Mouse (Mus musculus): Measurements from ENCODE around the gene Flrt1. TPM values are rescaled to one million over a fixed set of nuclear protein-coding genes. Genes with fewer than 3 reads are reported as not detected.

The Flrt1 gene
- polyA plus RNA-seq, 1 experiment from 2014 or later, result 1.9 TPM

DNA sequence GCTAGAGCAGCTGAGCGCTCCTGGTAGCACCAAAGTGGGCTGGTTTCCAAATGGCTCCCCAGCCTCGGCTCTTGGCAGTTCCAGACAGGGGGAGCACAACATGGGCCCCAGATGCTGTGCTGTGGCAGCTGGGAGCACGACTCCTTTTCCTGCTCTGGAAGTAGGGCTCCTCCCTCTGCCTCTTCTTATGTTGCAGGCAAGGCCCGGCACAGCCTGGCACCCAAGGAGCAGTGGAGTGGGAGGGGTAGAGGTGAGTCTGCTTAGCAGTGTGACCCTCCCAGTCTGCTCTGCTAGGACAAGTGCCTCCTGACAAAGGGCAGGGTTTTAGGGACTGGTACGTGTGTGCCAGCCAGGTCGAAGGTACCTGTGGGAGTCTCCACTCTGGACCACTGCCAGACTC is 5.3 kb upstream of the Flrt1 start:
- peak; percentile 54 for ATAC-seq
- 45% methylated on average over 6 of the region's 6 CpGs for WGBS
- H3K4me3 ChIP-seq (ENCODE audit: low read length), result no peak overlapping the region
- peaks cover 21% of the 10 kb centered on the region for H3K4me1 ChIP-seq (ENCODE audit: control insufficient read depth, insufficient read depth, low read length)
- H3K9ac ChIP-seq (ENCODE audit: low read depth, low read length), result no peak overlapping the region
- H3K27ac ChIP-seq (ENCODE audit: low read length), result no peak overlapping the region
- no peaks in the 10 kb centered on the region for H3K27me3 ChIP-seq (replicated peaks; ENCODE audit: control insufficient read depth, insufficient read depth, low read length)
- H3K36me3 ChIP-seq (ENCODE audit: control insufficient read depth, insufficient read depth, low read length), result no peaks in the 10 kb centered on the region
- no peak overlapping the region for H3K4me2 ChIP-seq (ENCODE audit: low read depth, low read length)
- no peaks in the 10 kb centered on the region for H3K9me3 ChIP-seq (ENCODE audit: control insufficient read depth, low read length)

DNA sequence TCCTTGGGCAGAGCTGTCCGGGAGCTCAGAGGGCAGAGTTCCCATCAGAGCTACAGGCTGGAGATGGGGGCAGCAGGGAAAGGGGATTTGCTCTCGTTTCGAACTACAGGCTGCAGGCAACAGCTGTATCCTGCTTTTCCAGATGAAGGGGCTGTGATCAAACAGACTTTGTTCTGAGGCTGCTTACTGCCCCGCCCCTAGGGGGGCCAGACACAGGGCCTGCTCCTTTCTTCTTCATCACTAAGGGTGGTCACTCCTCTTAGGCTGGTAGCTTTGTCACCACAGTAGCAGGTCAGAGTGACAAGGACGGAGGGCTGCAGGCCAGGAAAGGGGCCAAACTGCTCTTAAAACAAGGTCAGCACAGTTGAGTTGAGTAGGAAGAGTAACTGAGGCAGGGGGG is 4.6 kb upstream of the Flrt1 start:
- H3K4me2 ChIP-seq (ENCODE audit: low read depth, low read length), result no peak overlapping the region
- WGBS, result 18% methylated on average over 5 of the region's 5 CpGs
- no peaks in the 10 kb centered on the region for H3K27me3 ChIP-seq (replicated peaks; ENCODE audit: control insufficient read depth, insufficient read depth, low read length)
- H3K4me3 ChIP-seq (ENCODE audit: low read length), result no peak overlapping the region
- ATAC-seq, result no peak
- H3K9ac ChIP-seq (ENCODE audit: low read depth, low read length), result no peak overlapping the region
- H3K4me1 ChIP-seq (ENCODE audit: control insufficient read depth, insufficient read depth, low read length), result peaks cover 19% of the 10 kb centered on the region
- no peaks in the 10 kb centered on the region for H3K36me3 ChIP-seq (ENCODE audit: control insufficient read depth, insufficient read depth, low read length)
- no peaks in the 10 kb centered on the region for H3K9me3 ChIP-seq (ENCODE audit: control insufficient read depth, low read length)
- no peak overlapping the region for H3K27ac ChIP-seq (ENCODE audit: low read length)

DNA sequence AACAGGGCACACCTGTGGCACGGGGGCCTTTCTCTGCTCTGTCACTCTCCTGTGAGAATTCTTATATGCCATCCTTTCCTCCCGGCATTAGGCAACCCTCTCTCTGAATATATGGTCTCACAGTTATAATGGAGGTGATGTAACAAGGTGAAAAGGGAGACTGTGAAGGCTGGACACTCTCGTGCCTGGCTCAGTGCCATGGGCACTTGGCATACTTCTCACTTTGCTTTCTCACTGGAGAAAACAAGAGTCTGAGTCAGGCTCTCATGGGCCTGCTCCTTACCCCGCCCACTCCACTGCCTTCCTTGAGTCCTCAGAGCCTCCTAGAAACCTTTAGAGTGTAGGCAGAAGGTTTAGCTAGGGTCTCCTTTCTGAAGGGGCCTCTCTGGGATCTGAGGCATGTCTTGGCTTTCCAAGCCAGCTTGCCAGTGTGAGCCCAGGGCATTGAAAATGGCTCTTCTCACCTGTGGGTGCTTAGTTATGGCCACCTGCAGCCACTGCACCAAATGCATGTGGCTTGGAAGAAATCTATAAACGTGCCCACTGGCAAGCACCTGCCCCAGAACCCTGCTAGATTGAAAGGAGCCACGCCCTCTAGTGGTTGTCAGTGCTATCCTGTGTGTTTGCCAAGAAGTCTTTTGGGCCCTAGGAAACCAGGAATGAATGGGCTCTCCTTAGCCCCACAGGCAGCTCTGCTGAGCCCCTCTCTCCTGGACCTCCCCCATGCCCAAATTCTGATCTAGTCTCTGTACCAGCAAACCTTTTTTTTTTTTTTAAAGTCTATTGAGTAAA is 2.8 kb upstream of the Flrt1 start:
- no peak overlapping the region for H3K27ac ChIP-seq (ENCODE audit: low read length)
- no peaks in the 10 kb centered on the region for H3K9me3 ChIP-seq (ENCODE audit: control insufficient read depth, low read length)
- no peak for ATAC-seq
- no peaks in the 10 kb centered on the region for H3K27me3 ChIP-seq (replicated peaks; ENCODE audit: control insufficient read depth, insufficient read depth, low read length)
- H3K4me3 ChIP-seq (ENCODE audit: low read length), result no peak overlapping the region
- H3K4me1 ChIP-seq (ENCODE audit: control insufficient read depth, insufficient read depth, low read length), result peaks cover 28% of the 10 kb centered on the region
- H3K36me3 ChIP-seq (ENCODE audit: control insufficient read depth, insufficient read depth, low read length), result no peaks in the 10 kb centered on the region
- no peak overlapping the region for H3K4me2 ChIP-seq (ENCODE audit: low read depth, low read length)
- 59% methylated on average over 6 of the region's 6 CpGs for WGBS
- H3K9ac ChIP-seq (ENCODE audit: low read depth, low read length), result no peak overlapping the region

DNA sequence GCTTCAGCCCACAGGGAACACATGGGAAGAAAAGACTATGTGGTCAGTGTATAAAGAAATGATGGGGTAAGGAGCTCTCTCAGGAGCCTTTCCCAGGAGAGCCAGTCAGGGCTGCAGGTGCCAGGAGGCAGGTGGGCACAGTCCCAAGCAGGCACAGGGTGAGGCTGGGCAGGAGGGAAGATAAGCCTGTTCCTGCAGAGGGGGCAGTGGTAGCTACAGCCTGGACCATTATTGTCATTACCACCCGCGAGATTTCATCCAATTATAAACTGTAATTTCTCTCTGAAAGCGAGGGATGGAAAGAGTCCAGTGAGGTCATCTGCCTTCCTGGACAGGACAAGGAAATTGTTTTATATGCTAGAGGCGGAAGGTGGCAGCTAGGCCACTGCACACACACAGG is 1.6 kb upstream of the Flrt1 start:
- H3K4me2 ChIP-seq (ENCODE audit: low read depth, low read length), result no peak overlapping the region
- no peaks in the 10 kb centered on the region for H3K27me3 ChIP-seq (replicated peaks; ENCODE audit: control insufficient read depth, insufficient read depth, low read length)
- H3K9ac ChIP-seq (ENCODE audit: low read depth, low read length), result no peak overlapping the region
- ATAC-seq, result no peak
- H3K36me3 ChIP-seq (ENCODE audit: control insufficient read depth, insufficient read depth, low read length), result no peaks in the 10 kb centered on the region
- H3K9me3 ChIP-seq (ENCODE audit: control insufficient read depth, low read length), result no peaks in the 10 kb centered on the region
- H3K4me1 ChIP-seq (ENCODE audit: control insufficient read depth, insufficient read depth, low read length), result peaks cover 31% of the 10 kb centered on the region
- H3K4me3 ChIP-seq (ENCODE audit: low read length), result no peak overlapping the region
- H3K27ac ChIP-seq (ENCODE audit: low read length), result no peak overlapping the region
- WGBS, result 80% methylated on average over 4 of the region's 4 CpGs

DNA sequence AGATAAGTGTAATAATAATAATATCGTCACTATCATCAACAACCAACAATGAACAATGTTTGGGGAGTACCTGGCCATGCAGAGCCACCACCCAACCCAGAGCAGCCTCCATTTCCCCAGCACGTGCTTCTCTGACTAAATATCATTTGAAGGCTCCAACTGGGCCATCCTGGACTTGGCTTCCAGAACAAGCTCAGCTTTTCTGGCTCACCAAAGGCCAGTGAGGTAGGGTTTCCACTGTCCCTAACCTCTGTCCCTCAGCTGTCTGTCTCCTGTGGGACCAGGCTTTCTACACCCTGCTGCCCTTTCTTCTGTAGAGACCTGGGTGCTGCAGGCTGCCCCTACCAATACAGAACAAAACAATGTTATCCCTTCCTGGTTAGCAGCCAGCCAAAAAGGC is 1.0 kb upstream of the Flrt1 start:
- Histone ChIP-seq H3K4me1 (ENCODE audit: control insufficient read depth, insufficient read depth, low read length) (peaks cover 31% of the 10 kb centered on the region), H3K9ac (ENCODE audit: low read depth, low read length) (no peak overlapping the region), H3K4me2 (ENCODE audit: low read depth, low read length) (no peak overlapping the region), H3K27me3 (replicated peaks; ENCODE audit: control insufficient read depth, insufficient read depth, low read length) (no peaks in the 10 kb centered on the region), H3K36me3 (ENCODE audit: control insufficient read depth, insufficient read depth, low read length) (no peaks in the 10 kb centered on the region), H3K9me3 (ENCODE audit: control insufficient read depth, low read length) (no peaks in the 10 kb centered on the region), H3K4me3 (ENCODE audit: low read length) (no peak overlapping the region), H3K27ac (ENCODE audit: low read length) (no peak overlapping the region)
- ATAC-seq, result no peak
- 73% methylated on average over 2 of the region's 2 CpGs for WGBS

DNA sequence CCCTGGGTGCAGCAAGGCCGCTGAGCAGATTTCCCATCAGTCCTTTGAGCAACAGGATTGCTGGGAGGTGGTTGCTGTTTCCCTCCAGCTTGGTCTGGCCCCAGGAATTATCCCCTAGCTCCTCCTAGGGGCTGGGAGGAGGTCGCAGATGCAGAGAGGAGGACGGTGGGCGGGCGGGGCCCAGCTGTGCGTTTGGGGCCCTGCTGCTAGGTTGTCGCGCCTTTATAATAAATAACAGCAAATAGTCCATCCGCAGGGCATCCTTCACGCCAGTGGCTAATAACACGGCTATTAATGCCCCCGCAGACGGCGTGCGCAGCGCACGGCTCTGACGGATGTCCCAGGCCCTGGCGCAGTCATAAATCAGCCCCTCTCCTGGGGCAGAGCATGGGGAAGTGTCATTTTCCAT is 1.5 kb downstream of the Flrt1 start:
- peak overlapping the region; percentile 31 for H3K4me2 ChIP-seq (ENCODE audit: low read depth, low read length)
- peak; percentile 83 for ATAC-seq
- peak overlapping the region; percentile 45 for H3K27ac ChIP-seq (ENCODE audit: low read length)
- no peaks in the 10 kb centered on the region for H3K27me3 ChIP-seq (replicated peaks; ENCODE audit: control insufficient read depth, insufficient read depth, low read length)
- H3K9me3 ChIP-seq (ENCODE audit: control insufficient read depth, low read length), result no peaks in the 10 kb centered on the region
- 14% methylated on average over 19 of the region's 19 CpGs for WGBS
- H3K9ac ChIP-seq (ENCODE audit: low read depth, low read length), result peak overlapping the region; percentile 53
- peaks cover 16% of the 10 kb centered on the region for H3K4me1 ChIP-seq (ENCODE audit: control insufficient read depth, insufficient read depth, low read length)
- H3K36me3 ChIP-seq (ENCODE audit: control insufficient read depth, insufficient read depth, low read length), result no peaks in the 10 kb centered on the region
- peak overlapping the region; percentile 28 for H3K4me3 ChIP-seq (ENCODE audit: low read length)

DNA sequence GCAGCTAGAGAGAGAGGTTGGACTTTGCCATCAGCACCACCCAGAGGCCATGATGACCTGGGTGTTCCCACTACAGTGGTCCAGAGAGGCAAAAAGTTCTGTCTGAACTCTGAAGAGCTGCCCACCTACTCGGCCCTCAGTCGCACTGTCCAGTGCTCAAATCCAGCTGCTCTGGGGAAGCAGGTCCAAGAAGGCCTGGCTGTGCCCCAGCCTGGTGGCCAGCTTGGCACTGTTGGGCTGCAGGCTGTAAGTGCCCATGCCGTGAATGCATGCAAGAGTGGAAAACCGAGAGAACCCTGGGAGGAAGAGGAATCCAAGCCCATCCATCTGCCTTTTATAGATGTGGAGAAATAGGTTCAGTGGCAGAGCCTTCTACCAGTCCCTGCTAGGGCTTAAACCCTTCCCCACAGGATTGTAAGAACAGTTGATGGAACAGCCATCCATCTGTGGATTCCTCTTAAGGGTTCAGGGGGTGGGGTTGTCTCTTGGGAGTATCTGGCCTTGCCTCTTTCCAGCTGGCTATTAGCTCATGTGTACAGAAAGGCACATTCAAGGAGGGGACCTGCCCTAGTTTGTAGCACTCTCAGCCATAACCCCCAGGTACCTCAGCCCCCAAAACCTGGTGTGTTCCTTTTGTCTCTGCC is 2.1 kb downstream of the Flrt1 start:
- Histone ChIP-seq H3K27ac (ENCODE audit: low read length) (peak overlapping the region; percentile 45), H3K9me3 (ENCODE audit: control insufficient read depth, low read length) (no peaks in the 10 kb centered on the region), H3K4me1 (ENCODE audit: control insufficient read depth, insufficient read depth, low read length) (peaks cover 16% of the 10 kb centered on the region), H3K36me3 (ENCODE audit: control insufficient read depth, insufficient read depth, low read length) (no peaks in the 10 kb centered on the region), H3K4me2 (ENCODE audit: low read depth, low read length) (peak overlapping the region; percentile 31), H3K4me3 (ENCODE audit: low read length) (no peak overlapping the region), H3K9ac (ENCODE audit: low read depth, low read length) (peak overlapping the region; percentile 38), H3K27me3 (replicated peaks; ENCODE audit: control insufficient read depth, insufficient read depth, low read length) (no peaks in the 10 kb centered on the region)
- 69% methylated on average over 4 of the region's 4 CpGs for WGBS
- ATAC-seq, result peak; percentile 72

DNA sequence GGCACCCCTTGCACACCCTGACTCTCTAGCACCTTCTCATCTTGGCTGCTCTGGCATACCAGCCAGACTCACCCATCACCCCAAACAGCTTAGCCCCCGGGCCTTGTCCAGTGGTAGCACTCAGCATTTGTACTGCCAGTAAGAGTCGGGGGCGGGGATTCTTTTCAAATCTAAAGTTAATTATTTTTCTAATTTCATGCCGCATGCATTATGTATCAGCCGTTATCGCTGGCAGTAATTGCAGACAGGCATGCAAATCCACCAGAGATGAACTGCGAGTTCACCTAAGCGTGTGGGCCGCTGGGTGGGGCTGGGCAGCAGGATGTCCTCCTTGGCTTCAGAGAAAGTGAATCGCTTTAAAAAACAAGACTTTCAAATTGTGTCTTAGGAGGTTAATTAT is 3.5 kb downstream of the Flrt1 start:
- H3K27me3 ChIP-seq (replicated peaks; ENCODE audit: control insufficient read depth, insufficient read depth, low read length), result peaks cover under 1% of the 10 kb centered on the region; the same call in 1 of the 2 replicates
- H3K9me3 ChIP-seq (ENCODE audit: control insufficient read depth, low read length), result no peaks in the 10 kb centered on the region
- H3K27ac ChIP-seq (ENCODE audit: low read length), result no peak overlapping the region
- no peaks in the 10 kb centered on the region for H3K36me3 ChIP-seq (ENCODE audit: control insufficient read depth, insufficient read depth, low read length)
- no peak overlapping the region for H3K9ac ChIP-seq (ENCODE audit: low read depth, low read length)
- no peak overlapping the region for H3K4me3 ChIP-seq (ENCODE audit: low read length)
- H3K4me2 ChIP-seq (ENCODE audit: low read depth, low read length), result no peak overlapping the region
- H3K4me1 ChIP-seq (ENCODE audit: control insufficient read depth, insufficient read depth, low read length), result peaks cover 19% of the 10 kb centered on the region
- 84% methylated on average over 10 of the region's 10 CpGs for WGBS
- no peak for ATAC-seq

DNA sequence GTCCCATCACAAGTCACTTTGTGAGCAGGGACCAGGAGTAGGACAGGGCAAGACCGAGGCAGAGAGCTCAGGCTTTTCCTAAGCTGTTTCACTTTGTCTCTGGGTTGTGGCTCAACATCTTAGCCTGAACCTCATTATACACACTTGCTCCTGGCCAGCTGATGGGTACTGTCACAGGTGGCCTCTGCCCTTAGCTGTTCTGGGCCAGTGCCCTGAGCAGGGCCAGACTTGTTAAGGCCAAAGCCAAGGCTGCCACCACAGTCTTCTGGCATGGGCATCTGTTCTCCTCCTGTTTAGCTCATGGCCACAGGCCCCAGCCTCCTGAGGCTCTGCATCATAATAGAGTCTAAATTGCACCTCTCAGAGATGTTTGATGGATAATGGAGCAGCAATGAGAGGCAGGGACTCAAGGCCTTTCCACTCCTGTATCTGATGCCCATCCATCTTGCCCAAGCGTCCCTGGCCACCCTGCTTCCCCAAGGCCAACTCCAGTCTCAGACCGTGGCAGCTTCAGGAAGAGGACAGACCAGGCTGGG is 5.8 kb downstream of the Flrt1 start:
- Histone ChIP-seq H3K36me3 (ENCODE audit: control insufficient read depth, insufficient read depth, low read length) (no peaks in the 10 kb centered on the region), H3K27ac (ENCODE audit: low read length) (no peak overlapping the region), H3K9ac (ENCODE audit: low read depth, low read length) (no peak overlapping the region), H3K4me1 (ENCODE audit: control insufficient read depth, insufficient read depth, low read length) (peaks cover 19% of the 10 kb centered on the region), H3K27me3 (replicated peaks; ENCODE audit: control insufficient read depth, insufficient read depth, low read length) (peaks cover 20% of the 10 kb centered on the region), H3K4me2 (ENCODE audit: low read depth, low read length) (no peak overlapping the region), H3K9me3 (ENCODE audit: control insufficient read depth, low read length) (no peaks in the 10 kb centered on the region), H3K4me3 (ENCODE audit: low read length) (no peak overlapping the region)
- 77% methylated on average over 3 of the region's 3 CpGs for WGBS
- ATAC-seq, result no peak
